Mouse (Mus musculus) hindbrain, postnatal 0 days (tissue): ENCODE measurements around the gene Tmem30a. TPM values are rescaled to one million over a fixed set of nuclear protein-coding genes. Genes with fewer than 3 reads are reported as not detected.

Source experiments
- ATAC-seq: fragments of 200-750 bp; cut with Nextera tagmentation; 2 replicates; pipeline ENCODE4 v1.8.0; 2017; ENCODE audit warnings: mild to moderate bottlenecking, moderate TSS enrichment, moderate library complexity
- DNase-seq: peaks from one replicate; pipeline ENCODE4 v3.0.0-alpha.2; 2015; ENCODE audit warnings: low spot score
- H3K27ac ChIP-seq: fragments of 300-500 bp; sonication (generic); 2 replicates; pipeline ENCODE4 v1.5.1; 2014; ENCODE audit warnings: mild to moderate bottlenecking
- H3K27me3 ChIP-seq: fragments of 300-500 bp; sonication (generic); 2 replicates; pipeline ENCODE4 v1.6.1; 2014; ENCODE audit warnings: low read length, mixed read lengths; ENCODE audit not compliant: insufficient read depth
- H3K36me3 ChIP-seq: fragments of 300-500 bp; sonication (generic); 2 replicates; pipeline ENCODE4 v1.6.1; 2014; ENCODE audit warnings: low read length, mixed read lengths; ENCODE audit not compliant: insufficient read depth
- H3K4me1 ChIP-seq: fragments of 300-500 bp; sonication (generic); 2 replicates; pipeline ENCODE4 v1.6.1; 2014; ENCODE audit warnings: antibody characterized with exemption, low read length, mixed read lengths; ENCODE audit not compliant: insufficient read depth
- H3K4me2 ChIP-seq: fragments of 300-500 bp; sonication (generic); 2 replicates; pipeline ENCODE4 v1.6.1; 2014; ENCODE audit warnings: low read depth, mild to moderate bottlenecking, low read length, moderate library complexity, mixed read lengths
- H3K4me3 ChIP-seq: fragments of 300-500 bp; sonication (generic); 2 replicates; pipeline ENCODE4 v1.5.1; 2014; ENCODE audit warnings: low read length
- H3K9ac ChIP-seq: fragments of 300-500 bp; sonication (generic); replicated peaks from 2 replicates; pipeline ENCODE4 v1.6.1; 2014; ENCODE audit warnings: mild to moderate bottlenecking, low read length, moderate library complexity, mixed read lengths
- H3K9me3 ChIP-seq: fragments of 300-500 bp; sonication (generic); 2 replicates; pipeline ENCODE4 v1.6.1; 2016; ENCODE audit warnings: low read length, mixed read lengths
- CTCF ChIP-seq: IDR thresholded peaks from 2 replicates; pipeline ENCODE4 v1.5.1; 2016; ENCODE audit warnings: antibody characterized with exemption, control low read depth, low read depth
- WGBS: fragments of 180-500 bp; shearing (Covaris S2); extraction: QIAGEN DNeasy Blood & Tissue Kit; methylation state at CpG from one replicate; pipeline ENCODE4 v1.1.7; 2014; 5-methylcytosine and 5-hydroxymethylcytosine counted together
- polyA plus RNA-seq: library from polyadenylated mRNA; unstranded; fragments of >200 nt; fragmentation: Nextera tagmentation; extraction: Ambion mirVana; gene quantifications from 2 replicates; pipeline ENCODE4 v1.2.1, GENCODE M21; 2015
- total RNA-seq: library from RNA; depleted of rRNA; stranded (reverse); fragments of >200 nt; gene quantifications from 2 replicates; pipeline ENCODE4 v1.2.3, GENCODE M21; 2014

Tmem30a gene
- total and polyA plus RNA-seq, 2 experiments from 2014 or later = 123 to 193 TPM

DNA sequence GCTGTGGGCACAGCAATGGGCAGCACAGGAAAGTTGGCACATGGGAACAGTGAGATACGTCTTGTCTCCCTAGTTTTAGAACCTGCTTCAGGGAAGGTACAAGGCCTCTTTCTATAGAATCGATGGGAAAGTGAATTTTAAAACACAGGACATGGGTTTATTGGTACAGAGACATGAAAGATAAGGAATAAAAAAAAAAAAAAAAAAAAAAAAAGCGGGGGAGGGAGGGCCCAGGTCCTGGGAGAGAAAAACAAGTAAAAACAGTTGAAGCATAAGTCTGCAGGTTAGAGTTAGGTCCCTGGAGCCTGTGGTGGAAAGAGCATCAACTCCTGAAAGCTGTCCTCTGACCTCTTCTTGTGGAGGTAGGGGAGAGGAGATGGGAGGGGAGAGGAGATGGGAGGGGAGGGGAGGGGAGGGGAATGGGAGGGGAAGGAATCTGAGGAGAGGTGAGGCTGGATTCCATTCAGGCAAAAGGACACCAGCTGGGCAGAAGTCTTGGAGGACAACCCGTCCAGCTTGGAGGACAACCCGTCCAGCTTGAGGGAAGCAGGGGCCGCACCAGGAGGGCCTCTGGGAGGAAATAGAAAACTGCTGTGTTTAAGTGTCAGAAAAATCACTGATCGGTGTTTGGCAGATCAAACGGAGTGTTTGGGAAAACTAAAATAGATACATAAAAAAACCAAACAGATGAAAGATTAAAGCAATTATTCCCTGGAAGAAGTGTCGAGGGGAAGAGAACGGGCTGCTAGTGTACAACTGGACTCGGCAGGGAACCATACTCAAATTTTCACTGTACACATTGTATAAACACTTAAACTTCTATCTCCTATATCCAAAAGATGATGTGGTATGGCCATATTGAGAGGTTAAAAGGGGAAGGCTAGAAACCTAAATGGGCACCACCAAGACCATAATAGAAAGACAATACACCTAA lies 17.9 kb upstream of the Tmem30a start:
- DNase-seq (no peak), ATAC-seq (no peak)
- Histone ChIP-seq H3K4me2 (no peak overlapping the region), H3K27ac (no peak overlapping the region), H3K9me3 (no peaks in the 10 kb centered on the region), H3K36me3 (no peaks in the 10 kb centered on the region), H3K4me1 (no peaks in the 10 kb centered on the region), H3K4me3 (no peak overlapping the region), H3K9ac (no peak overlapping the region), H3K27me3 (no peaks in the 10 kb centered on the region)
- 77% methylated on average over 11 of the region's 11 CpGs for WGBS
- TF ChIP-seq CTCF = no peak

DNA sequence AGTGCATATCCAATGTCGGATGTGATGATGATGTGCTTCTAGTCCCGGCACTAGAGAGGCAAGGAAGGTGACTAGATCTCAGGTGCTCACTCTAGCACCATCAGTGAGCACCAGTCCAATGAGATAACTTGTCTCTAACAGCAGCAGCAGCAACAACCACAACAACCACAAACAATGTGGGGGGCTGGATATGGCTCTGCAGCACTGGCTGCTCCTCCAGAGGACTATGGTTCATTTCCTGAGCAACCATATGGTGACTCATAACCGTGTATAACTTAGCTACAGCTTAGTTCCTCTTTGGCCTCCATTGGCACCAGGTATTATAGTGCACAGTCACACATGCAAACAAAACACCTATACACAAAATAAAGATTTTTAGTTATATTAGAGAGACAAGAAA lies 17.2 kb upstream of the Tmem30a start:
- no peak for DNase-seq
- 77% methylated on average over 3 of the region's 3 CpGs for WGBS

DNA sequence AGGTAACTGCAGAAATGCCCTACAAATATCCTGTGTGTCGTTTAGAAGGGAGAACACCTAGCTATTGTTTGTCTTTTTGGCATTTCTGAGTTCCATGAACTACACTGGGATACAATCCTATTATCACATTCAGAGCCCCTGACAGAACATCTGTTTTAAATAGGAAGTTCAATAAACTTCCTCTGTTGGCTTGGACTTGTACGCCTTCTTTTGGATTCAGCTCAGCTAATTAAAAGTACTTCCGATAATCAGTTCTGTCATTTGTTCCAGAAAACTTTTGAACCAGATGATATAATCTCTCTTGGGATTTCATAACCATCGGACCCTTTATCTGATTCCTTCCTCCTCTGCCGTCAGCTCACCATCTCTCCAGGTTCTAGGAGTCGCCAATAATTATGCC lies 16.1 kb upstream of the Tmem30a start:
- no peak overlapping the region for H3K27ac ChIP-seq
- no peak for DNase-seq
- no peak overlapping the region for H3K9ac ChIP-seq
- no peak for ATAC-seq
- no peak overlapping the region for H3K4me3 ChIP-seq
- no peaks in the 10 kb centered on the region for H3K36me3 ChIP-seq
- no peak for TF ChIP-seq CTCF
- no peak overlapping the region for H3K4me2 ChIP-seq
- WGBS = 63% methylated on average over 6 of the region's 6 CpGs
- no peaks in the 10 kb centered on the region for H3K27me3 ChIP-seq
- H3K4me1 ChIP-seq = no peaks in the 10 kb centered on the region
- no peaks in the 10 kb centered on the region for H3K9me3 ChIP-seq

More for the DNA sequence above, 17.2 kb upstream of the Tmem30a start:
- Histone ChIP-seq H3K27ac (no peak overlapping the region), H3K4me2 (no peak overlapping the region), H3K9me3 (no peaks in the 10 kb centered on the region), H3K4me1 (no peaks in the 10 kb centered on the region), H3K36me3 (no peaks in the 10 kb centered on the region), H3K27me3 (no peaks in the 10 kb centered on the region), H3K4me3 (no peak overlapping the region), H3K9ac (no peak overlapping the region)
- ATAC-seq = no peak
- TF ChIP-seq CTCF = no peak

DNA sequence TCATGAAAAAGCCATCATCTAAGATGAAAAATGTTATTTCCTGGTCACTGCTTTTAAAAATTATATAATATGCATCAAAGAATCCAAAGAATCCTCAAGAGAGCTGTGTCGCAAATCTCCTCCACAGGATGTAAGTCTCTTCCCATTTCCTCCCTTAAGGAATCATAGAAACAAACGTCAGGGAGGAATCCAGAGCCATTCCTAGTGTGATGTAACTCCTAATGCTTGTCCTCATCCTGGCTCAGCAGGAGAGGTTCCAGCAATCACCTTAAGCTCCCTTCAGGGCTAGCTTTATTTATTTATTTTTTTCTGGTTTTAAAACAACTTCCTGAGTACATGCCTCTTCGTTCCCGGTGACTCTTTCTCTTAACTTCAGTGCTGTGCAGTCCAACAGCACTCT lies 13.9 kb upstream of the Tmem30a start:
- H3K4me3 ChIP-seq = no peak overlapping the region
- WGBS = 34% methylated on average over 4 of the region's 4 CpGs
- 0 out of 2 replicates have a peak overlapping the region, but pooled peaks have one; percentile 21 for H3K4me2 ChIP-seq
- TF ChIP-seq CTCF = no peak
- ATAC-seq (no peak), DNase-seq (no peak)
- H3K27me3 ChIP-seq = no peaks in the 10 kb centered on the region
- H3K9me3 ChIP-seq = no peaks in the 10 kb centered on the region
- no peak overlapping the region for H3K9ac ChIP-seq
- H3K4me1 ChIP-seq = no peaks in the 10 kb centered on the region
- no peak overlapping the region for H3K27ac ChIP-seq
- no peaks in the 10 kb centered on the region for H3K36me3 ChIP-seq

DNA sequence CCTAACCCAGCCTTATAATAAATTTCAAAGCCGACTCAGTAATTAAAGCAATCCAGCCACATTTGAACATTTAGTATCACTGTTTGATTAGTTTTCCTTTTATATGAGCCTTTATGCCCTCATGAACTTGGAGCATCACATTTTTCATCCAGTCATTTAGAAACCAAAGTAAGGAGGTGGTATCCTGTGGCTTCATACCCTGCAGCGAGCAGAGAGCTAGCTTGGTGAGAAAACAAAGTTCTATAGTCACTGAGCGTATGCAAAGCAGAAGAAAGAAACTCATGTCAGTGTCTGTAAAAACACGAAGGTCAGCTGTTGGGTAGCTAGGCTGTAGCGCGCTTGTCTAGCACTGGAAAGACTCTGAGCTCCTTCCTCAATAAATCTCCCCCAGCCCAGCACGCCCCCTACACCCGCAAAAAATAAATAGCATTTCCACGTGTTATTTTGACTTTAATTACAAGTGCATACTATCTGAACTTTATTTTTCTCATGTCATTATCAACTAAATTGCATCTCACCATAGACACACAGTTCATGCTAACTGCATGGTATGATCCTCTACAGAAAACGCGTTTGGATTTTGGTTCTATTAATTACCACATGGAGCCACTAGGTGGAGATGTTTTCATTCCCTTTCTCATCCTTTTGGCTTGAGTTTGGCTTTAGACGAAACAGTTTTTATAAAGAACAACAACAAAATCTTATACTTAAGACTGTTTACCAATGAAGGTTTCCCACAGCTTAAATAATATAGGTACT lies 13.2 kb upstream of the Tmem30a start:
- DNase-seq (peak; percentile 80), ATAC-seq (peak; percentile 61)
- Histone ChIP-seq H3K27me3 (no peaks in the 10 kb centered on the region), H3K4me3 (no peak overlapping the region), H3K9ac (no peak overlapping the region), H3K9me3 (no peaks in the 10 kb centered on the region), H3K4me1 (no peaks in the 10 kb centered on the region), H3K27ac (no peak overlapping the region), H3K4me2 (no peak overlapping the region), H3K36me3 (no peaks in the 10 kb centered on the region)
- peak; percentile 89 for TF ChIP-seq CTCF
- WGBS = 48% methylated on average over 12 of the region's 12 CpGs

DNA sequence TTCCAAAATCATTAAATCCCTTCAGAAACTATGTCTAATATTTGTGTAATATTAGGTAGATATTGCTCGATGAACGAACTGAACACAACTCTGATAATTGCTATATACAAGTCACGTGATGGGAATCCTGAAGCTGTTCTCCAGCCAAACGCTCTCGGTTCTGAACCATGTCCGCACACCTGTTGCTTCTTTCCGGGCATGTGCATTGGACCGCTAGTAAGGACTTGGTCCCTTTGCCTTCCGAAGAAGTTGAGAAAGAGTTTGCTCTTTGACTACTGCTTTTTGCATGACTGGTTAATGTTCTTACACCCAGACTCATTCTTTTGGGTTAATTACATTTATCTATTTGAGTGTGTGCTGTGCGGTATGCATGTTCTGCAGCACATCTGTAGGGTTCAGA lies 12.1 kb upstream of the Tmem30a start:
- Histone ChIP-seq H3K27ac (no peak overlapping the region), H3K36me3 (no peaks in the 10 kb centered on the region), H3K9ac (no peak overlapping the region), H3K4me1 (no peaks in the 10 kb centered on the region), H3K9me3 (no peaks in the 10 kb centered on the region), H3K27me3 (no peaks in the 10 kb centered on the region), H3K4me2 (no peak overlapping the region), H3K4me3 (no peak overlapping the region)
- ATAC-seq (no peak), DNase-seq (no peak)
- 88% methylated on average over 10 of the region's 10 CpGs for WGBS
- no peak for TF ChIP-seq CTCF
